Mouse (Mus musculus): ENCODE data around the gene Scube3.

Gene Scube3

GRCm38 (mm10) chr17:28177540-28178046 is 35.7 kb downstream of the Scube3 start:
- peak in 1 of 2 experiments; percentile 15 for DNase-seq (ENCODE audit: low spot score in 2 of 2)

GRCm38 (mm10) chr17:28180331-28180730 is 38.4 kb downstream of the Scube3 start:
- DNase-seq (ENCODE audit: low spot score in 2 of 2): no peak

- DNase-seq (ENCODE audit: low spot score in 2 of 2): no peak
Measured at GRCm38 (mm10) chr17:28180783-28181544, 39.0 kb downstream of the Scube3 start.

GRCm38 (mm10) chr17:28184971-28185638 is 43.2 kb downstream of the Scube3 start:
- no peak for DNase-seq (ENCODE audit: low spot score in 2 of 2)

GRCm38 (mm10) chr17:28188313-28188712 is 46.4 kb downstream of the Scube3 start:
- no peak for DNase-seq (ENCODE audit: low spot score in 2 of 2)

GRCm38 (mm10) chr17:28192754-28193153 is 50.8 kb downstream of the Scube3 start:
- DNase-seq (ENCODE audit: low spot score in 2 of 2): no peak

- no peak for DNase-seq (ENCODE audit: low spot score in 2 of 2)
Measured at GRCm38 (mm10) chr17:28193559-28193958, 51.6 kb downstream of the Scube3 start.

- no peak for DNase-seq (ENCODE audit: low spot score in 2 of 2)
Measured at GRCm38 (mm10) chr17:28195033-28195432, 53.1 kb downstream of the Scube3 start.

- no peak for DNase-seq (ENCODE audit: low spot score in 2 of 2)
Measured at GRCm38 (mm10) chr17:28197646-28198045, 55.7 kb downstream of the Scube3 start.

- no peak for DNase-seq (ENCODE audit: low spot score in 2 of 2)
Measured at GRCm38 (mm10) chr17:28201982-28202381, 60.0 kb downstream of the Scube3 start.

GRCm38 (mm10) chr17:28204052-28204720 is 62.2 kb downstream of the Scube3 start:
- peak; percentile 58 to 83 for DNase-seq (ENCODE audit: low spot score in 2 of 2)

- no peak for DNase-seq (ENCODE audit: low spot score in 2 of 2)
Measured at GRCm38 (mm10) chr17:28205443-28205842, 63.5 kb downstream of the Scube3 start.

- peak; percentile 67 to 70 for DNase-seq (ENCODE audit: low spot score in 2 of 2)
Measured at GRCm38 (mm10) chr17:28207092-28207491, 65.2 kb downstream of the Scube3 start.

GRCm38 (mm10) chr17:28207591-28208313 is 65.8 kb downstream of the Scube3 start, which contains the start of gene Def6:
Gene Def6, plus strand, starts transcription at chr17:28207778.
- peak; percentile 89 to 90 for DNase-seq (ENCODE audit: low spot score in 2 of 2)

- DNase-seq (ENCODE audit: low spot score in 2 of 2): no peak
Measured at GRCm38 (mm10) chr17:28208314-28208612, 66.3 kb downstream of the Scube3 start.

- peak in 1 of 2 experiments; percentile 47 for DNase-seq (ENCODE audit: low spot score in 2 of 2)
Measured at GRCm38 (mm10) chr17:28209457-28210110, 67.6 kb downstream of the Scube3 start.

- DNase-seq (ENCODE audit: low spot score in 2 of 2): peak; percentile 76 to 84
Measured at GRCm38 (mm10) chr17:28211921-28212341, 70.0 kb downstream of the Scube3 start.

GRCm38 (mm10) chr17:28212391-28212790 is 70.5 kb downstream of the Scube3 start:
- no peak for DNase-seq (ENCODE audit: low spot score in 2 of 2)

- peak in 1 of 2 experiments; percentile 67 for DNase-seq (ENCODE audit: low spot score in 2 of 2)
Measured at GRCm38 (mm10) chr17:28213236-28213635, 71.3 kb downstream of the Scube3 start.

- DNase-seq (ENCODE audit: low spot score in 2 of 2): no peak
Measured at GRCm38 (mm10) chr17:28216791-28217190, 74.8 kb downstream of the Scube3 start.
